13 mouse cellular contexts compared by ENCODE assay signal in genomic region chr10:111587891-111588611, GRCm38 (mm10).
DNase-seq lines count a peak whose midpoint lies in the region; ATAC-seq and TF ChIP-seq lines count a peak whose summit lies in the region.
"Had no signal": no experiment of that assay in that cellular context is flagged by ENCODE, and none has a peak within 500 bp of the region (broad histone marks: within the 10 kb centered on the region; RNA-seq: fewer than 3 reads in every experiment).

No protein-coding gene starts in this region.

- H3K4me2 ChIP-seq in hindbrain, embryonic 11.5 days (replicated peaks; ENCODE audit: low read depth, low read length): no peak overlapping the region
- H3K4me2 ChIP-seq in hindbrain, embryonic 16.5 days (ENCODE audit: low read length): no peak overlapping the region
- H3K4me2 ChIP-seq in intestine, postnatal 0 days (replicated peaks; ENCODE audit: low read depth): no peak overlapping the region

- no peaks in the 10 kb centered on the region for H3K79me2 ChIP-seq in MEL (ENCODE audit: control insufficient read depth, insufficient read depth, low read length, poor library complexity)

- TF ChIP-seq RAD21 in MEL (IDR thresholded peaks at IDR 0.05; ENCODE audit: low read depth, low read length): no peak

- 46% methylated on average over 4 of the region's 4 CpGs for WGBS in hindbrain, embryonic 11.5 days
- WGBS in hindbrain, embryonic 16.5 days: 39% methylated on average over 4 of the region's 4 CpGs
- WGBS in intestine, postnatal 0 days: 21% methylated on average over 4 of the region's 4 CpGs

- no peak for TF ChIP-seq POLR2A in MEL (IDR thresholded peaks at IDR 0.05; ENCODE audit: control insufficient read depth in 1 of 2, insufficient read depth in 1 of 2, low read depth in 1 of 2, low read length in 2 of 2, poor library complexity in 1 of 2)

- DNase-seq in hindbrain, embryonic 11.5 days (ENCODE audit: low spot score): no peak
- DNase-seq in MEL (ENCODE audit: low read depth, low spot score): peak; percentile 71
- DNase-seq in right cerebral cortex, adult 2 months (ENCODE audit: low spot score in 2 of 2): no peak
- DNase-seq in left cerebral cortex, postnatal 25 days (ENCODE audit: low spot score in 2 of 2): no peak
- DNase-seq in frontal cortex, postnatal 36 days (ENCODE audit: low spot score in 2 of 2): no peak
- DNase-seq: adrenal gland, adult 8-10 months; layer of hippocampus, adult 9-11 months had no signal

- no peak for TF ChIP-seq CTCF in MEL (IDR thresholded peaks at IDR 0.05 in 2 of 3, conservative IDR thresholded peaks at IDR 0.05 in 1 of 3; ENCODE audit: control insufficient read depth in 1 of 3, insufficient read depth in 1 of 3, low read depth in 2 of 3, low read length in 3 of 3, poor library complexity in 1 of 3, severe bottlenecking in 1 of 3)
- no peak for TF ChIP-seq CTCF in intestine, postnatal 0 days (IDR thresholded peaks at IDR 0.05; ENCODE audit: low read depth)

- ATAC-seq in hindbrain, embryonic 11.5 days (ENCODE audit: low FRiP score): peak; percentile 43; the same call in 1 of the 2 replicates
- no peak for ATAC-seq in hindbrain, embryonic 16.5 days
- peak; percentile 97 for ATAC-seq in intestine, postnatal 0 days
- peak; percentile 81 for ATAC-seq in megakaryocyte progenitor cell, adult 5-6 weeks (replicated peaks; ENCODE audit: poor library complexity)
- ATAC-seq: hindbrain, postnatal 0 days; Patski had no signal

- intact Hi-C loops in left cerebral cortex, postnatal 25 days (cut with DNase I): no loop called here

- H3K27me3 ChIP-seq in hindbrain, embryonic 11.5 days (ENCODE audit: control insufficient read depth, insufficient read depth, low read length): no peaks in the 10 kb centered on the region
- H3K27me3 ChIP-seq in hindbrain, embryonic 16.5 days (replicated peaks; ENCODE audit: control insufficient read depth, insufficient read depth, low read length): no peaks in the 10 kb centered on the region
- H3K27me3 ChIP-seq in MEL (ENCODE audit: control insufficient read depth in 1 of 2, insufficient read depth in 2 of 2, low read length in 2 of 2): no peaks in the 10 kb centered on the region
- no peaks in the 10 kb centered on the region for H3K27me3 ChIP-seq in intestine, postnatal 0 days (replicated peaks; ENCODE audit: control insufficient read depth, insufficient read depth, low read length)
- H3K27me3 ChIP-seq: Patski had no signal

- no peaks in the 10 kb centered on the region for H3K36me3 ChIP-seq in hindbrain, embryonic 11.5 days (ENCODE audit: control insufficient read depth, insufficient read depth, low read length)
- no peaks in the 10 kb centered on the region for H3K36me3 ChIP-seq in hindbrain, embryonic 16.5 days (ENCODE audit: control insufficient read depth, insufficient read depth, low read length)
- peaks cover 0 to 28% of the 10 kb centered on the region in 2 experiments; a peak in 2 of 4 replicates for H3K36me3 ChIP-seq in MEL (ENCODE audit: control insufficient read depth in 1 of 2, insufficient read depth in 2 of 2, low read length in 2 of 2)
- no peaks in the 10 kb centered on the region for H3K36me3 ChIP-seq in intestine, postnatal 0 days (ENCODE audit: control insufficient read depth, insufficient read depth)

- H3K9me3 ChIP-seq in hindbrain, embryonic 11.5 days (ENCODE audit: control insufficient read depth, low read length): no peaks in the 10 kb centered on the region
- H3K9me3 ChIP-seq in hindbrain, embryonic 16.5 days (ENCODE audit: control insufficient read depth, low read length): no peaks in the 10 kb centered on the region
- H3K9me3 ChIP-seq in MEL (replicated peaks; ENCODE audit: insufficient read depth, low read length): no peaks in the 10 kb centered on the region
- H3K9me3 ChIP-seq in intestine, postnatal 0 days (ENCODE audit: control insufficient read depth): no peaks in the 10 kb centered on the region

- no peaks in the 10 kb centered on the region for H3K4me1 ChIP-seq in hindbrain, embryonic 11.5 days (replicated peaks; ENCODE audit: control insufficient read depth, insufficient read depth, low read length)
- no peaks in the 10 kb centered on the region for H3K4me1 ChIP-seq in hindbrain, embryonic 16.5 days (ENCODE audit: control insufficient read depth, insufficient read depth, low read depth, low read length)
- H3K4me1 ChIP-seq in MEL (ENCODE audit: control insufficient read depth in 1 of 2, insufficient read depth in 2 of 2, low read length in 2 of 2): peaks cover 6 to 27% of the 10 kb centered on the region in 2 experiments
- 0 out of 2 replicates have a peak, but pooled peaks cover 4% of the 10 kb centered on the region for H3K4me1 ChIP-seq in intestine, postnatal 0 days (replicated peaks; ENCODE audit: control insufficient read depth, insufficient read depth, low read length)

- no peak overlapping the region for H3K27ac ChIP-seq in hindbrain, embryonic 11.5 days (ENCODE audit: low read depth, low read length)
- H3K27ac ChIP-seq in hindbrain, embryonic 16.5 days (ENCODE audit: low read depth, low read length): no peak overlapping the region
- peak overlapping the region; percentile 55; the same call in 1 of the 2 replicates for H3K27ac ChIP-seq in MEL (ENCODE audit: control insufficient read depth, low read depth, low read length)
- H3K27ac ChIP-seq in intestine, postnatal 0 days (ENCODE audit: low read depth, low read length): no peak overlapping the region
- H3K27ac ChIP-seq: hindbrain, postnatal 0 days; macrophage had no signal

- no peak overlapping the region for H3K9ac ChIP-seq in hindbrain, embryonic 11.5 days (ENCODE audit: low read depth, low read length)
- H3K9ac ChIP-seq in hindbrain, embryonic 16.5 days (ENCODE audit: low read depth, low read length): no peak overlapping the region
- H3K9ac ChIP-seq in MEL (ENCODE audit: control insufficient read depth, low read depth, low read length, poor library complexity, severe bottlenecking): no peak overlapping the region
- no peak overlapping the region for H3K9ac ChIP-seq in intestine, postnatal 0 days (ENCODE audit: low read depth, low read length)

- no peak overlapping the region for H3K4me3 ChIP-seq in hindbrain, embryonic 11.5 days (ENCODE audit: low read depth, low read length)
- H3K4me3 ChIP-seq in hindbrain, embryonic 16.5 days (ENCODE audit: low read length): no peak overlapping the region
- H3K4me3 ChIP-seq in MEL (ENCODE audit: control insufficient read depth in 1 of 2, insufficient read depth in 1 of 2, low read depth in 2 of 2, low read length in 2 of 2): no peak overlapping the region
- H3K4me3 ChIP-seq in intestine, postnatal 0 days (ENCODE audit: low read depth, low read length): no peak overlapping the region

- TF ChIP-seq EP300 in MEL (IDR thresholded peaks at IDR 0.05; ENCODE audit: low read depth in 1 of 2, low read length in 2 of 2): peak; percentile 70 to 85

TF ChIP-seq in MEL, 35 proteins besides CTCF, POLR2A, EP300 and RAD21:
- 0 out of 2 replicates have a peak, but pooled peaks have one; percentile 35 for TF ChIP-seq TCF12 (IDR thresholded peaks at IDR 0.05; ENCODE audit: low read depth, low read length)
- 0 out of 2 replicates have a peak, but pooled peaks have one; percentile 16 for TF ChIP-seq MYB (IDR thresholded peaks at IDR 0.05; ENCODE audit: low read depth, low read length)
- TF ChIP-seq GATA1 (IDR thresholded peaks at IDR 0.05; ENCODE audit: low read depth, low read length): peak; percentile 87
- peak; percentile 73 for TF ChIP-seq ETS1 (IDR thresholded peaks at IDR 0.05; ENCODE audit: low read depth, low read length)
- no peak for TF ChIP-seq KAT2A (conservative IDR thresholded peaks at IDR 0.05; ENCODE audit: low read depth, low read length)
